Mouse (Mus musculus) stomach, postnatal 0 days (tissue): Measurements from ENCODE around the gene Inhbe. TPM values are rescaled to one million over a fixed set of nuclear protein-coding genes. Genes with fewer than 3 reads are reported as not detected.

Experiments
- ATAC-seq: fragments of 200-750 bp; cut with Nextera tagmentation; 2 replicates; pipeline ENCODE4 v1.8.0; 2017; ENCODE audit not compliant: low FRiP score, low TSS enrichment
- DNase-seq: peaks from one replicate; pipeline ENCODE4 v3.0.0-alpha.2; 2016; ENCODE audit warnings: low spot score
- H3K27ac ChIP-seq: fragments of 300-500 bp; sonication (generic); replicated peaks from 2 replicates; pipeline ENCODE4 v1.5.1; 2014; ENCODE audit warnings: mild to moderate bottlenecking, control low read depth
- H3K27me3 ChIP-seq: fragments of 300-500 bp; sonication (generic); 2 replicates; pipeline ENCODE4 v1.6.1; 2014; ENCODE audit warnings: low read length; ENCODE audit not compliant: control insufficient read depth, insufficient read depth
- H3K36me3 ChIP-seq: fragments of 300-500 bp; sonication (generic); 2 replicates; pipeline ENCODE4 v1.6.1; 2014; ENCODE audit warnings: low read length, mixed read lengths; ENCODE audit not compliant: control insufficient read depth, insufficient read depth
- H3K4me1 ChIP-seq: fragments of 300-500 bp; sonication (generic); replicated peaks from 2 replicates; pipeline ENCODE4 v1.6.1; 2014; ENCODE audit warnings: antibody characterized with exemption; ENCODE audit not compliant: control insufficient read depth, insufficient read depth
- H3K4me2 ChIP-seq: fragments of 300-500 bp; sonication (generic); replicated peaks from 2 replicates; pipeline ENCODE4 v1.6.1; 2014; ENCODE audit warnings: low read depth, mild to moderate bottlenecking, control low read depth, moderate library complexity
- H3K4me3 ChIP-seq: fragments of 300-500 bp; sonication (generic); 2 replicates; pipeline ENCODE4 v1.5.1; 2014; ENCODE audit warnings: low read depth, low read length, control low read depth
- H3K9ac ChIP-seq: fragments of 300-500 bp; sonication (generic); 2 replicates; pipeline ENCODE4 v1.6.1; 2014; ENCODE audit warnings: mild to moderate bottlenecking, low read length, control low read depth, mixed read lengths
- H3K9me3 ChIP-seq: fragments of 300-500 bp; sonication (generic); 2 replicates; pipeline ENCODE4 v1.6.1; 2016; ENCODE audit warnings: low read length; ENCODE audit not compliant: control insufficient read depth
- CTCF ChIP-seq: IDR thresholded peaks from 2 replicates; pipeline ENCODE4 v1.5.1; 2016; ENCODE audit warnings: antibody characterized with exemption, low read depth, mild to moderate bottlenecking, moderate library complexity
- EP300 ChIP-seq: optimal IDR thresholded peaks from 2 replicates; pipeline ENCODE3; 2016; ENCODE audit warnings: antibody characterized with exemption
- WGBS: fragments of 180-500 bp; shearing (Covaris S2); extraction: QIAGEN DNeasy Blood & Tissue Kit; methylation state at CpG from one replicate; pipeline ENCODE4 v1.1.7; 2014; 5-methylcytosine and 5-hydroxymethylcytosine counted together
- polyA plus RNA-seq: library from polyadenylated mRNA; unstranded; fragments of >200 nt; fragmentation: Nextera tagmentation; extraction: Ambion mirVana; gene quantifications from 2 replicates; pipeline ENCODE4 v1.2.1, GENCODE M21; 2015

Inhbe gene
- polyA plus RNA-seq, 1 experiment from 2014 or later: 0.02 TPM

DNA sequence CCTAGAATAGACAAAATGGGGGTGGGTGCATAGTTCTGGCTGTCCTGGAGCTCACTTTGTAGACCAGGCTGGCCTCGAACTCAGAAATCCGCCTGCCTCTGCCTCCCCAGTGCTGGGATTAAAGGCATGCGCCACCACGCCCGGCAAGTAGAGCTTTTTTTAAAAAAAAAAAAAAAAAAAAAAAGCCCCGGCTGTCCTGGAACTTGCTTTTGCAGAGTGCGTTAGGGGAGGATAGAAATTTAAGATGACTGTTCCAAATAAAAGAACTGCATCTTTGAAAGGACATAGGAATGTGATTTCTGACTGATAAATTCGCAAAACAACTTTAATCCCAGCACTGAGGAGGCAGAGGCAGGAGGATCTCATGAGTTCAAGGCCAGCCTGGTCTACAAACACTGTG is 25.4 kb upstream of the Inhbe start:
- Histone ChIP-seq H3K4me1 (no peaks in the 10 kb centered on the region), H3K4me3 (peak overlapping the region; percentile 59), H3K4me2 (peak overlapping the region; percentile 68), H3K36me3 (no peaks in the 10 kb centered on the region), H3K9ac (no peak overlapping the region), H3K9me3 (no peaks in the 10 kb centered on the region), H3K27me3 (no peaks in the 10 kb centered on the region), H3K27ac (peak overlapping the region; percentile 97)
- ATAC-seq: no peak
- TF ChIP-seq EP300 (no peak), CTCF (no peak)
- WGBS: 81% methylated on average over 8 of the region's 8 CpGs
- no peak for DNase-seq

DNA sequence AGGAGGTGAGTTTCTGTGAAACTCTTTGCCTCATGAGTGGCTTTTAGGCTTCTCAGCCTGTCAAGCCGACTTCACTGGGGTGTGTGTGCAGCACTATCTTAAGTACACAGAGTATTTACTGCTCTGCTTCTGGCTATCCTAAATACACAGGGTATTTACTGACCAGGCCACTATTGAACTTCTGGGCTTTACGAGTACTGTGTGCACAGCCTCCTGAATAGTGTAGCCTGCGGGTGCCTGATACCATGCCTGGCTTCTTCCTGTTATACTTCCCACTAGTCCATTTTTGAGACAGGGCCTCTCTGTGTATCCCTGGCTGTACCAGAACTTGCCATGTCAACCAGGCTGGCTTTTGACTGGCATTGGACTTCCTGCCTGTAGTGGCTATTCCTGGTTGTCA is 23.5 kb upstream of the Inhbe start:
- H3K4me2 ChIP-seq: no peak overlapping the region
- no peaks in the 10 kb centered on the region for H3K36me3 ChIP-seq
- no peak overlapping the region for H3K9ac ChIP-seq
- no peaks in the 10 kb centered on the region for H3K9me3 ChIP-seq
- peak; percentile 58; the same call in 1 of the 2 replicates for ATAC-seq
- no peak overlapping the region for H3K4me3 ChIP-seq
- no peak overlapping the region for H3K27ac ChIP-seq
- DNase-seq: peak; percentile 54
- TF ChIP-seq CTCF: no peak
- TF ChIP-seq EP300: no peak
- no peaks in the 10 kb centered on the region for H3K4me1 ChIP-seq
- no peaks in the 10 kb centered on the region for H3K27me3 ChIP-seq
- WGBS: 57% methylated on average over 3 of the region's 3 CpGs

DNA sequence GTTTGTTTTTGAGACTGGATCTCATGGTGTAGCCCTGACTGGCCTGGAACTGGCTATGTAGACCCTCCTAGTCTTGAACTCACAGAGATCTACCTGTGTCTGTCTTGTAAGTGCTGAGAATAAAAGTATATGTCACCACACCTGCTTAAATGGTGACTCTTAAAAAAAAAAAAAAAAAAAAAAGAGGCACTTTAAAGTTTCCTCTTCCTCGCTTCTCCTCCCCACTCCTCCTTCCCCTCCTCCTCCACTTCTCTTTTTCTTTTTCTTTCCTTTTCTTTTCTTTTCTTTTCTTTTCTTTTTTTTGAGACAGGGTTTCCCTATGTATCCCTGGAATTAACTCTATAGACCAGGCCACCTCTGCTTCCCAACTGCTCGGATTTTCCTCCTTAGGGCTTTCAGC is 16.8 kb upstream of the Inhbe start:
- Histone ChIP-seq H3K27me3 (no peaks in the 10 kb centered on the region), H3K9ac (no peak overlapping the region), H3K4me3 (no peak overlapping the region), H3K36me3 (no peaks in the 10 kb centered on the region), H3K9me3 (no peaks in the 10 kb centered on the region), H3K4me1 (no peaks in the 10 kb centered on the region), H3K27ac (no peak overlapping the region), H3K4me2 (no peak overlapping the region)
- TF ChIP-seq CTCF (no peak), EP300 (no peak)
- WGBS: 67% methylated on average over 2 of the region's 2 CpGs
- ATAC-seq: no peak
- no peak for DNase-seq

DNA sequence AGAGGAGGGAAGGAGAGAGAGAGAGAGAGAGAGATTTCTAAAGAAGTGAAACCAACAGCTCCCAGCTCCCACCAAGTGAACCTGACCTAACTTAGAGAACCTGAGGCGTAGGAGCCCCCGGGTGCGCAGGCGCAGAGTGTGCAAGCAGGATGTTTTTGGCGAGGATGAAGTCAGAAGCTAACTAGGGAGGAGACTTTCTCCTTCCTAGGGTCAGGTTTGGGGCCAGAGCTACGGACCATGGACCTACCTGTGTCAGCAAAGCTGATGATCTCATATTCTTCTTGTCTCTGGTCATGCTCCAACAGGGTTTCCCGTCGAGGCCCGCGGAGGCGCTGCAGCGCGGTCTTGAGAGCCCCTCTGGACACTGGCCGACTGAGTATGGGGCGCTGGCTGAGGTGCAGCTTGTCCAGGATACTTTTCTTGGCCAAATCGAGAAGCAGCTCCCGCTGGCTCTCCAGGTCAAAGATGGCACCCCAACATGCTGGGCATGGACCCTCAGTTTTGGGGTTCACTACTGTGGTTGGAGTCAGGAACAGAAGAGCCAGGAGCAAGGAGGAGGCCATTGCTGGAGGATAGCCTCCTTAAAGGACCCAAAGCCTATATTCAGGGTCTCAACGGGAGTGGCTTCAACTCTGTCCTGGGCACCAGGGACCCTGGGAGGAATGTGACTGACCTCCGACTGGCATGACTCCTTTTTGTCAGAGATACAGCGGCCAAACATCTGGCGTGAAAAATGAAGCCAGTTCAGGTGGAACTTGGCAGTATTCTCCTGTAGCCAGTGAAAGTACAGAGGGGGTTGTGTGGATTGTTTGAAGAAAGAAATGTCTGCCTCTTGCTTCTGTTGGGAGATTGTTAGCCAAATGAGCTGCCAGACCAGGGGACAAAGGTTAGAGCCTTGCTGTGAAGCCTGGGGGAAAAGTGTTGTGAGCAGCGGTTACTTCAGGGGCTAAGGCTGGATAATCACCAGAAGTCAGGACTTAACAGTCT is 15.9 kb upstream of the Inhbe start, which contains the start of gene Inhbc:
Gene Inhbc (minus strand): TSS at position 598 of the 987 bp plus-strand sequence.
- Histone ChIP-seq H3K27ac (no peak within 1 kb of the TSS), H3K4me1 (no peaks in the 10 kb centered on the region), H3K27me3 (no peaks in the 10 kb centered on the region), H3K36me3 (no peaks in the 10 kb centered on the region), H3K4me3 (no peak within 1 kb of the TSS), H3K4me2 (no peak within 1 kb of the TSS), H3K9me3 (no peaks in the 10 kb centered on the region), H3K9ac (no peak within 1 kb of the TSS)
- TF ChIP-seq CTCF: no peak
- no peak for TF ChIP-seq EP300
- DNase-seq (no peak), ATAC-seq (no peak)
- 70% methylated on average over 22 of the region's 22 CpGs for WGBS

DNA sequence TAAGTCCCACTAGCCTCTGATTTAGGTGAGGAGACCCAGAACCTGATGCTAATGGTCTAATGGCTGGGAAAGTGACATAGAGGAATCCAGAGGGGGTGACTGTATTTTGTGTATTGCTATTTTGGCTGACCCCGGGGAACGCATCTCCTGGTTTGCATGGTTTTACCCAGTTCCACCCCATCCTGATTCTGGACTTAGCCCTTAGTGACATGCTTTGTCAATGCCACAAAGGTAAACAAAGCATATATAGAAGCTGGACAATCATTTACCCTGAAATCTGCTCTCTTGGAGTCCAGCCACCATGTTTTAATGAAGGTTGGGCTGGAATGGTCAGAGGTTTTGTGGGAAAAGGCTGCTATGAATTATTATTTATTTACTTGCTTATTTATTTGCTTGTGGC is 14.1 kb upstream of the Inhbe start:
- no peak overlapping the region for H3K27ac ChIP-seq
- TF ChIP-seq EP300 (no peak), CTCF (no peak)
- 38% methylated on average over 2 of the region's 2 CpGs for WGBS
- no peaks in the 10 kb centered on the region for H3K4me1 ChIP-seq
- no peak overlapping the region for H3K4me2 ChIP-seq
- H3K9ac ChIP-seq: no peak overlapping the region
- H3K36me3 ChIP-seq: no peaks in the 10 kb centered on the region
- no peak overlapping the region for H3K4me3 ChIP-seq
- no peak for ATAC-seq
- no peaks in the 10 kb centered on the region for H3K27me3 ChIP-seq
- no peak for DNase-seq
- H3K9me3 ChIP-seq: no peaks in the 10 kb centered on the region

DNA sequence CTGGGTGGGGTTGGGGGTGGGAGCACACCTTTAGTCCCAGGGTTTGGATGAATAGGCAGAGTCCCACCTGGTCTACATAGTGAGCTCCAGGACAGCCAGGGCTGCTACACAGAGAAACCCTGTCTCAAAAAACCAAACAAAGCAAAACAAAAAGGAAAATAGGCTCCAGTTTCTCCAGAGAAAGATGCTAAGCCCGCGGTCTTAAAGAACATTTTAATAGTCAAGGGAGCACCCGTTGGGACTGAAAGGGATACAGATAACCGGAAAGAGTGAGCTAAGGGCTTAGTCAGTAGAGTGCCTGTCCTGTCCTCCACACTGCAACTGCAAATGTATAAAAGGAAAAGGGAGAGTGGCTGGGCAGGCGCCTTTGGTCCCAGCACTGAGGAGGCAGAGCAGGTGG is 12.9 kb upstream of the Inhbe start:
- no peak overlapping the region for H3K4me2 ChIP-seq
- H3K27me3 ChIP-seq: no peaks in the 10 kb centered on the region
- H3K9me3 ChIP-seq: no peaks in the 10 kb centered on the region
- 78% methylated on average over 5 of the region's 5 CpGs for WGBS
- H3K4me1 ChIP-seq: no peaks in the 10 kb centered on the region
- no peak for TF ChIP-seq EP300
- no peak for TF ChIP-seq CTCF
- H3K9ac ChIP-seq: no peak overlapping the region
- ATAC-seq: no peak
- DNase-seq: no peak
- H3K4me3 ChIP-seq: no peak overlapping the region
- no peaks in the 10 kb centered on the region for H3K36me3 ChIP-seq
- H3K27ac ChIP-seq: no peak overlapping the region
